Mouse (Mus musculus): ENCODE results near the gene Vwa5b2. TPM values are rescaled to one million over a fixed set of nuclear protein-coding genes. Genes with fewer than 3 reads are reported as not detected.

Gene Vwa5b2
- polyA plus RNA-seq, 1 experiment: 0.15 TPM

- peak overlapping the region; percentile 68 for H3K4me3 ChIP-seq (ENCODE audit: control insufficient read depth, insufficient read depth, low read length)
- peaks cover 24% of the 10 kb centered on the region for H3K4me1 ChIP-seq (replicated peaks; ENCODE audit: control insufficient read depth, insufficient read depth, low read length)
- 2% methylated on average over 32 of the region's 32 CpGs for WGBS
- no peak overlapping the region for H3K27ac ChIP-seq (ENCODE audit: control insufficient read depth, insufficient read depth, low read length)
- H3K27me3 ChIP-seq (ENCODE audit: control insufficient read depth, insufficient read depth, low read length): peaks cover 11% of the 10 kb centered on the region; the same call in 1 of the 2 replicates
- TF ChIP-seq CTCF (IDR thresholded peaks at IDR 0.05; ENCODE audit: borderline replicate concordance, control insufficient read depth, extremely low read depth, insufficient read depth, low read length, poor library complexity): no peak
- TF ChIP-seq POLR2A (IDR thresholded peaks at IDR 0.05; ENCODE audit: control insufficient read depth, extremely low read depth, insufficient read depth, low read length, poor library complexity): no peak
- peak; percentile 5 for DNase-seq
- no peaks in the 10 kb centered on the region for H3K36me3 ChIP-seq (ENCODE audit: control insufficient read depth, insufficient read depth, low read length)
These were observed 31.5 kb downstream of the Vwa5b2 start for GRCm38 (mm10) chr16:20620751-20621190.

- Histone ChIP-seq H3K4me1 (replicated peaks; ENCODE audit: control insufficient read depth, insufficient read depth, low read length) (peaks cover 24% of the 10 kb centered on the region), H3K36me3 (ENCODE audit: control insufficient read depth, insufficient read depth, low read length) (no peaks in the 10 kb centered on the region), H3K27me3 (ENCODE audit: control insufficient read depth, insufficient read depth, low read length) (peaks cover 11% of the 10 kb centered on the region; the same call in 1 of the 2 replicates), H3K4me3 (ENCODE audit: control insufficient read depth, insufficient read depth, low read length) (peak within 1 kb of the TSS; percentile 68), H3K27ac (ENCODE audit: control insufficient read depth, insufficient read depth, low read length) (no peak within 1 kb of the TSS)
- TF ChIP-seq POLR2A (IDR thresholded peaks at IDR 0.05; ENCODE audit: control insufficient read depth, extremely low read depth, insufficient read depth, low read length, poor library complexity): no peak
- no peak for TF ChIP-seq CTCF (IDR thresholded peaks at IDR 0.05; ENCODE audit: borderline replicate concordance, control insufficient read depth, extremely low read depth, insufficient read depth, low read length, poor library complexity)
- peak; percentile 35 for DNase-seq
- under 1% methylated on average over 91 of the region's 92 CpGs for WGBS
These were observed 32.1 kb downstream of the Vwa5b2 start, which contains the start of gene Camk2n2 for GRCm38 (mm10) chr16:20621191-20621990. Gene Camk2n2 (minus strand): TSS chr16:20621287.

GRCm38 (mm10) chr16:20621991-20622685 lies 32.9 kb downstream of the Vwa5b2 start:
- no peak for TF ChIP-seq CTCF (IDR thresholded peaks at IDR 0.05; ENCODE audit: borderline replicate concordance, control insufficient read depth, extremely low read depth, insufficient read depth, low read length, poor library complexity)
- no peak for TF ChIP-seq POLR2A (IDR thresholded peaks at IDR 0.05; ENCODE audit: control insufficient read depth, extremely low read depth, insufficient read depth, low read length, poor library complexity)
- Histone ChIP-seq H3K27me3 (ENCODE audit: control insufficient read depth, insufficient read depth, low read length) (peaks cover 11% of the 10 kb centered on the region; the same call in 1 of the 2 replicates), H3K27ac (ENCODE audit: control insufficient read depth, insufficient read depth, low read length) (no peak overlapping the region), H3K4me3 (ENCODE audit: control insufficient read depth, insufficient read depth, low read length) (peak overlapping the region; percentile 68), H3K36me3 (ENCODE audit: control insufficient read depth, insufficient read depth, low read length) (no peaks in the 10 kb centered on the region), H3K4me1 (replicated peaks; ENCODE audit: control insufficient read depth, insufficient read depth, low read length) (peaks cover 24% of the 10 kb centered on the region)
- DNase-seq: peak; percentile 17
- under 1% methylated on average over 36 of the region's 37 CpGs for WGBS

- H3K4me1 ChIP-seq (replicated peaks; ENCODE audit: control insufficient read depth, insufficient read depth, low read length): peaks cover 24% of the 10 kb centered on the region
- peaks cover 11% of the 10 kb centered on the region; the same call in 1 of the 2 replicates for H3K27me3 ChIP-seq (ENCODE audit: control insufficient read depth, insufficient read depth, low read length)
- TF ChIP-seq POLR2A (IDR thresholded peaks at IDR 0.05; ENCODE audit: control insufficient read depth, extremely low read depth, insufficient read depth, low read length, poor library complexity) (no peak), CTCF (IDR thresholded peaks at IDR 0.05; ENCODE audit: borderline replicate concordance, control insufficient read depth, extremely low read depth, insufficient read depth, low read length, poor library complexity) (no peak)
- no peak overlapping the region for H3K4me3 ChIP-seq (ENCODE audit: control insufficient read depth, insufficient read depth, low read length)
- DNase-seq: no peak
- H3K36me3 ChIP-seq (ENCODE audit: control insufficient read depth, insufficient read depth, low read length): no peaks in the 10 kb centered on the region
- WGBS: 75% methylated on average over 2 of the region's 2 CpGs
- H3K27ac ChIP-seq (ENCODE audit: control insufficient read depth, insufficient read depth, low read length): no peak overlapping the region
These were observed 33.9 kb downstream of the Vwa5b2 start for GRCm38 (mm10) chr16:20623211-20623610.

GRCm38 (mm10) chr16:20628871-20629391 lies 39.7 kb downstream of the Vwa5b2 start:
- Histone ChIP-seq H3K4me3 (ENCODE audit: control insufficient read depth, insufficient read depth, low read length) (no peak overlapping the region), H3K36me3 (ENCODE audit: control insufficient read depth, insufficient read depth, low read length) (no peaks in the 10 kb centered on the region), H3K27ac (ENCODE audit: control insufficient read depth, insufficient read depth, low read length) (no peak overlapping the region), H3K4me1 (replicated peaks; ENCODE audit: control insufficient read depth, insufficient read depth, low read length) (peaks cover 6% of the 10 kb centered on the region), H3K27me3 (ENCODE audit: control insufficient read depth, insufficient read depth, low read length) (peaks cover 11% of the 10 kb centered on the region; the same call in 1 of the 2 replicates)
- 80% methylated on average over 11 of the region's 11 CpGs for WGBS
- no peak for DNase-seq
- TF ChIP-seq POLR2A (IDR thresholded peaks at IDR 0.05; ENCODE audit: control insufficient read depth, extremely low read depth, insufficient read depth, low read length, poor library complexity) (no peak), CTCF (IDR thresholded peaks at IDR 0.05; ENCODE audit: borderline replicate concordance, control insufficient read depth, extremely low read depth, insufficient read depth, low read length, poor library complexity) (no peak)

All from thymus, adult 2 months (tissue).